Mouse (Mus musculus): Measurements from ENCODE around the gene Gngt1. TPM values are rescaled to one million over a fixed set of nuclear protein-coding genes. Genes with fewer than 3 reads are reported as not detected.

The Gngt1 gene
- 0.11 TPM in 1 of 2 replicates, not detected in the other for polyA plus RNA-seq (2015; fragmentation: Nextera tagmentation; extraction: Ambion mirVana)

- Histone ChIP-seq H3K4me2 (ENCODE audit: low read depth, low read length) (no peak within 1 kb of the TSS), H3K9me3 (replicated peaks; ENCODE audit: control insufficient read depth, low read length) (no peaks in the 10 kb centered on the region), H3K27ac (ENCODE audit: low read length) (no peak within 1 kb of the TSS), H3K9ac (ENCODE audit: low read depth, low read length) (no peak within 1 kb of the TSS), H3K4me1 (ENCODE audit: control insufficient read depth, low read depth, low read length) (no peaks in the 10 kb centered on the region), H3K27me3 (ENCODE audit: control insufficient read depth, insufficient read depth, low read depth, low read length) (no peaks in the 10 kb centered on the region), H3K36me3 (ENCODE audit: control insufficient read depth, insufficient read depth) (no peaks in the 10 kb centered on the region), H3K4me3 (ENCODE audit: low read depth, low read length) (no peak within 1 kb of the TSS)
- WGBS (ENCODE audit: insufficient replicate concordance): 72% methylated on average over 6 of the region's 6 CpGs
- ATAC-seq (ENCODE audit: low read depth): no peak
Measured at GRCm38 (mm10) chr6:3993492-3993891, at the start of gene Gngt1. Gene Gngt1 (plus strand): TSS chr6:3993792.

DNA sequence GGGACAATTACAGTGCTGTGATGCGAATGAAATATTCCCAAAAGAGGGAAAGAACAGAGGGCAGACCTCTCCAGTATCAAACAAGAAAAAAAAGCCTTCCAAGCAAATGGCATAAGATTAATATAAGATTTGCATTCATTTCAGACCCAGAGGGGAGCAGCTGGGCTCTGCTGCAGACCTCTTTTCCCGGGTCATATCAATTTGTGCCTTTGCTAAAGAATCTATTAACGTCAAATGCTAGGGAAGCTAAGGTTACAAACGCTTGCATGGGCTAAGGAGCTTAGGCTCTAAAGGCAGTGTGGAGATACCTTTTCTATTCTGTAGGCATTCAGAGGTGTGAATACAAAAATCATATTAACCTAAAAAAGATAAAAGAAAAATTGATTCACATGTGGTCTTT lies 38.6 kb upstream of the Gngt1 start:
- WGBS (ENCODE audit: insufficient replicate concordance): 50% methylated on average over 4 of the region's 4 CpGs
- Histone ChIP-seq H3K4me3 (ENCODE audit: low read depth, low read length) (no peak overlapping the region), H3K27ac (ENCODE audit: low read length) (no peak overlapping the region), H3K36me3 (ENCODE audit: control insufficient read depth, insufficient read depth) (no peaks in the 10 kb centered on the region), H3K4me1 (ENCODE audit: control insufficient read depth, low read depth, low read length) (no peaks in the 10 kb centered on the region), H3K9ac (ENCODE audit: low read depth, low read length) (no peak overlapping the region), H3K9me3 (replicated peaks; ENCODE audit: control insufficient read depth, low read length) (no peaks in the 10 kb centered on the region), H3K4me2 (ENCODE audit: low read depth, low read length) (no peak overlapping the region), H3K27me3 (ENCODE audit: control insufficient read depth, insufficient read depth, low read depth, low read length) (no peaks in the 10 kb centered on the region)
- ATAC-seq (ENCODE audit: low read depth): no peak

DNA sequence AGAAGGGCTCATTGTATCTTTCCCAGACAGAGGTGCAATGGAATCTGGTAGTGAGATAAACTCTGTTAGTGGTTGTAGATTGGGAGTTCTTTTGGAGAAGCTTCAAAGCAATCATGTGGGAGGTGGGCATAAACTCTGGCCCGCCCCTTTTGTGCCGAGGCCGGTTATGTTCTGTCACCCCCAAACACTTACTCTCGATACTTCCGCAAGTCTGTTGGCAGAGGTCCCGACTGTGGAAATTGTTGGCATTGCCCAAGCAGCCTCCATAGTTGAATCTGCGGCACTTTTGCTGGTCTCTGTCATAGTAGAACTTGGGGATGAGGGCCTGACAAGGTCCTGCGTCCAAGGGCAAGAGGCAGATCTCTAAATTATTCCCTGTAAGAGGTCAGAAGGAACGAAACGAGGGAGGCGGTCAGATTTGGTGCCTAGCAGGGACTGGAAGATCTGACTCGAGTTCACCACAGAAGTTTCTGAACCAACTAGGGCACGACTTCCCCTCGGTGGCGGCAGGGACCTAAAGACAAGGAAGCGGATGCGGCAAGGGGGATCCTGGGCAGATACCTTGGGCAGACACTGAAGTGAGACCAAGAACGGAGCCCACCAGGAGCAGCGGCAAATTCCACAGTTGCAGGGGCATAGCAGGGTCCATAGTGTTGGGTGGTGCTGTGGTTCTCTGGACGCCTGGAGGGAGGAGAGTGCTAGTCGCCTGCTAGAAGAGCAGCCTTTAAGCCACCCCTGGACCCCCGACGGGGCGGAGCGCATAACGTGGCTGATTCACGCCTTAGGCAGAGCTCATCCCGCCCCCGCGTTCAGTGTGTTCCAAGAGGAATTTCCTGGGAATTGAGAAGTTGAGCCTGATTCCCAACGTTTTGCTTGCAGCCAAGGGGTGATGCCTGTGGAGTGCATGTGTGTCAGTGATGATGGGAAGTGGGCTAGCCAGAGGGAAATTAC lies 25.6 kb upstream of the Gngt1 start:
- H3K9ac ChIP-seq (ENCODE audit: low read depth, low read length): no peak overlapping the region
- peak overlapping the region; percentile 35 for H3K4me3 ChIP-seq (ENCODE audit: low read depth, low read length)
- WGBS (ENCODE audit: insufficient replicate concordance): 21% methylated on average over 31 of the region's 31 CpGs
- H3K36me3 ChIP-seq (ENCODE audit: control insufficient read depth, insufficient read depth): no peaks in the 10 kb centered on the region
- peak overlapping the region; percentile 41 for H3K4me2 ChIP-seq (ENCODE audit: low read depth, low read length)
- no peak overlapping the region for H3K27ac ChIP-seq (ENCODE audit: low read length)
- H3K27me3 ChIP-seq (ENCODE audit: control insufficient read depth, insufficient read depth, low read depth, low read length): no peaks in the 10 kb centered on the region
- no peaks in the 10 kb centered on the region for H3K9me3 ChIP-seq (replicated peaks; ENCODE audit: control insufficient read depth, low read length)
- ATAC-seq (ENCODE audit: low read depth): no peak
- no peaks in the 10 kb centered on the region for H3K4me1 ChIP-seq (ENCODE audit: control insufficient read depth, low read depth, low read length)

- no peak overlapping the region for H3K9ac ChIP-seq (ENCODE audit: low read depth, low read length)
- H3K4me3 ChIP-seq (ENCODE audit: low read depth, low read length): no peak overlapping the region
- no peaks in the 10 kb centered on the region for H3K9me3 ChIP-seq (replicated peaks; ENCODE audit: control insufficient read depth, low read length)
- no peaks in the 10 kb centered on the region for H3K4me1 ChIP-seq (ENCODE audit: control insufficient read depth, low read depth, low read length)
- no peaks in the 10 kb centered on the region for H3K36me3 ChIP-seq (ENCODE audit: control insufficient read depth, insufficient read depth)
- ATAC-seq (ENCODE audit: low read depth): no peak
- H3K27ac ChIP-seq (ENCODE audit: low read length): no peak overlapping the region
- 33% methylated on average over 1 of the region's 1 CpGs for WGBS (ENCODE audit: insufficient replicate concordance)
- H3K4me2 ChIP-seq (ENCODE audit: low read depth, low read length): no peak overlapping the region
- no peaks in the 10 kb centered on the region for H3K27me3 ChIP-seq (ENCODE audit: control insufficient read depth, insufficient read depth, low read depth, low read length)
Measured at GRCm38 (mm10) chr6:3973679-3974078, 19.9 kb upstream of the Gngt1 start.

GRCm38 (mm10) chr6:3982661-3983284 lies 10.8 kb upstream of the Gngt1 start:
- no peaks in the 10 kb centered on the region for H3K27me3 ChIP-seq (ENCODE audit: control insufficient read depth, insufficient read depth, low read depth, low read length)
- no peaks in the 10 kb centered on the region for H3K36me3 ChIP-seq (ENCODE audit: control insufficient read depth, insufficient read depth)
- no peak overlapping the region for H3K9ac ChIP-seq (ENCODE audit: low read depth, low read length)
- no peaks in the 10 kb centered on the region for H3K4me1 ChIP-seq (ENCODE audit: control insufficient read depth, low read depth, low read length)
- ATAC-seq (ENCODE audit: low read depth): no peak
- no peak overlapping the region for H3K4me2 ChIP-seq (ENCODE audit: low read depth, low read length)
- H3K4me3 ChIP-seq (ENCODE audit: low read depth, low read length): no peak overlapping the region
- 59% methylated on average over 5 of the region's 5 CpGs for WGBS (ENCODE audit: insufficient replicate concordance)
- no peak overlapping the region for H3K27ac ChIP-seq (ENCODE audit: low read length)
- H3K9me3 ChIP-seq (replicated peaks; ENCODE audit: control insufficient read depth, low read length): no peaks in the 10 kb centered on the region

DNA sequence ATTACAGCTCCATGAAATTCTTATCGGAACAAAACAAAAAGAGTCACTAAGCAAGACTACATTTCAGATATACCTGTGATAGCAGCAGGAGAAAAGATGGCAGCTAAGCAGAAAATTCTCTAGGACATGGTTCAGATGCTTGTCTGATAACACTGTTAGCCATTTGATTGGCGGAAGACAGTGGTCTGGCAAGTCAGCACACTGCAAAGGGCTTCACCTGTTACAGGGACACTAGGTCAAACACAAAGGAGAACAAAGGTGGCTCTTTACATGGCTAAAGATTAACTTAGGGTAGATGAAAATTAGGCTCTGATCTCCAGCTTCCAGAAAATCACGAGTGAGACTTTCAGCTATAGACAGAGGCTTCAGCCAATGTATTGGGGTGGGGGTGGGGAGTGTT lies 4.8 kb upstream of the Gngt1 start, which contains the start of gene Tfpi2:
Gene Tfpi2 (minus strand): TSS at position 170 of the 400 bp plus-strand sequence.
- ATAC-seq (ENCODE audit: low read depth): peak; percentile 98
- WGBS (ENCODE audit: insufficient replicate concordance): 52% methylated on average over 3 of the region's 3 CpGs
- Histone ChIP-seq H3K9me3 (replicated peaks; ENCODE audit: control insufficient read depth, low read length) (no peaks in the 10 kb centered on the region), H3K27me3 (ENCODE audit: control insufficient read depth, insufficient read depth, low read depth, low read length) (no peaks in the 10 kb centered on the region), H3K4me1 (ENCODE audit: control insufficient read depth, low read depth, low read length) (no peaks in the 10 kb centered on the region), H3K27ac (ENCODE audit: low read length) (peak within 1 kb of the TSS; percentile 25; the same call in 1 of the 2 replicates), H3K9ac (ENCODE audit: low read depth, low read length) (no peak within 1 kb of the TSS), H3K36me3 (ENCODE audit: control insufficient read depth, insufficient read depth) (no peaks in the 10 kb centered on the region), H3K4me3 (ENCODE audit: low read depth, low read length) (peak within 1 kb of the TSS; percentile 28), H3K4me2 (ENCODE audit: low read depth, low read length) (no peak within 1 kb of the TSS)

DNA sequence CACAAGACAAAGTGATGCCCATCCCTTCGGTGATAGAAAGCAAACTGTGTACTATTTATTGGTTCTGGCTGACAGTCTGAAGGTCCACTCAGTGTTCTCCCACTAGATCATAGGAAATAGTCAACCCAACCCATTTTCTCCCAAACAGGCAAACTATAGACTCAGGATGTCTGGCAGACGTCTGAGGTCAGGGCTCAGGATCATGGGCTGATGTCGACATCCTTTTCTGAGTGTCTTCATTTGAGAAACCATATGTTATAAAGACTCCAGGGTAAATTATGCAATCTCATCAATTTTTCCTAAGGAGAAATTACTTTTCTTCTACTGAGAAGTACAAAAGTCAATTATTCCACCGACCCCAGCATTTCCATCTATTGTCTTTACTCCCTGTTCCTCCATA lies 4.5 kb downstream of the Gngt1 start:
- Histone ChIP-seq H3K36me3 (ENCODE audit: control insufficient read depth, insufficient read depth) (no peaks in the 10 kb centered on the region), H3K4me2 (ENCODE audit: low read depth, low read length) (no peak overlapping the region), H3K4me3 (ENCODE audit: low read depth, low read length) (no peak overlapping the region), H3K27me3 (ENCODE audit: control insufficient read depth, insufficient read depth, low read depth, low read length) (no peaks in the 10 kb centered on the region), H3K9me3 (replicated peaks; ENCODE audit: control insufficient read depth, low read length) (no peaks in the 10 kb centered on the region), H3K9ac (ENCODE audit: low read depth, low read length) (no peak overlapping the region), H3K27ac (ENCODE audit: low read length) (no peak overlapping the region), H3K4me1 (ENCODE audit: control insufficient read depth, low read depth, low read length) (no peaks in the 10 kb centered on the region)
- ATAC-seq (ENCODE audit: low read depth): no peak
- WGBS (ENCODE audit: insufficient replicate concordance): 42% methylated on average over 4 of the region's 4 CpGs

DNA sequence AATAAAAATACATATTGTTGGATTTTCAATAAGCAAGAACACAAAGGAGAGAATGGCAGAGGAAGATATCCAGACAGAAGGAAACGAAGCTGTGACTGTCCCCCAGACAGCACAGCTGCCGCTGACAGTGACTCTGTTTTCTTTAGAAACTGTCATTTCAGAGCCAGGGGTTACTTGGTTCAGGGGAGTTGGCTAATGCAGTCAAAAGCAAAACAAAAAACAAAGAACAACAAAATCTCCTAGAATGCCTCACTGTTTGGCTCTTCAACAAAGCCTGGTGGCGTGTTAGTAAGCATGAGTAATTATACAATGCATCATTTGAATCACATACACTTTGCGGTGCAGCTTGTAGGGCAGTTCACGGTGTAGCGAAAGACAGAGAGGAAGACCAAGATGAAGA lies 5.7 kb downstream of the Gngt1 start:
- no peak overlapping the region for H3K4me2 ChIP-seq (ENCODE audit: low read depth, low read length)
- H3K36me3 ChIP-seq (ENCODE audit: control insufficient read depth, insufficient read depth): no peaks in the 10 kb centered on the region
- no peaks in the 10 kb centered on the region for H3K27me3 ChIP-seq (ENCODE audit: control insufficient read depth, insufficient read depth, low read depth, low read length)
- H3K4me1 ChIP-seq (ENCODE audit: control insufficient read depth, low read depth, low read length): no peaks in the 10 kb centered on the region
- H3K4me3 ChIP-seq (ENCODE audit: low read depth, low read length): no peak overlapping the region
- WGBS (ENCODE audit: insufficient replicate concordance): 62% methylated on average over 6 of the region's 6 CpGs
- H3K9me3 ChIP-seq (replicated peaks; ENCODE audit: control insufficient read depth, low read length): no peaks in the 10 kb centered on the region
- H3K9ac ChIP-seq (ENCODE audit: low read depth, low read length): no peak overlapping the region
- ATAC-seq (ENCODE audit: low read depth): no peak
- no peak overlapping the region for H3K27ac ChIP-seq (ENCODE audit: low read length)

DNA sequence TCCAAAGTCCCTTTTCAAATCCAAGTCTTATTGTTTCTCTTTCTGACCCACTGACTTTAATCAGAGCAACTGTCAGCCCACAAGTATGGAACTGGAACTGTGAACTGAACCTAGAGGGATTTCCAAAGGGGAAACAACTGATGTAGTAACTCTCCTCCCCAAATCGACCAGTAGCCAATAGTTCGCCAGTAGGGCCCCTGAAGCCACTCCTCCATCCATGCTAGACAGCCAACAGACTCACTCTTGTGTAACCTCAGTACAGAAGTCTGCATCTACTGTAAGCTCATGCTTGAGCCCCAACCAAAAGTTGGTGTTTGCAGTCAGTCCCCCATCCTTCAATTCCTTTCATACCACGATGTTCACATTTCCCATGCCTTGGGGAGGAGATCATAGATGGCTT lies 7.1 kb downstream of the Gngt1 start:
- Histone ChIP-seq H3K4me2 (ENCODE audit: low read depth, low read length) (no peak overlapping the region), H3K27ac (ENCODE audit: low read length) (no peak overlapping the region), H3K27me3 (ENCODE audit: control insufficient read depth, insufficient read depth, low read depth, low read length) (no peaks in the 10 kb centered on the region), H3K9me3 (replicated peaks; ENCODE audit: control insufficient read depth, low read length) (no peaks in the 10 kb centered on the region), H3K9ac (ENCODE audit: low read depth, low read length) (no peak overlapping the region), H3K4me1 (ENCODE audit: control insufficient read depth, low read depth, low read length) (no peaks in the 10 kb centered on the region), H3K36me3 (ENCODE audit: control insufficient read depth, insufficient read depth) (no peaks in the 10 kb centered on the region), H3K4me3 (ENCODE audit: low read depth, low read length) (no peak overlapping the region)
- WGBS (ENCODE audit: insufficient replicate concordance): 49% methylated on average over 3 of the region's 3 CpGs
- ATAC-seq (ENCODE audit: low read depth): peak; percentile 58

Data from liver, embryonic 16.5 days (tissue).